Mouse (Mus musculus) cerebellum, postnatal 4 days (tissue): Measurements from ENCODE around the gene Gm5624.
"Not testable (repeated sequence)": the region's sequence is repeated elsewhere in the genome, so short reads cannot be mapped to it uniquely, and the experiment has no call there.

Experiments
- DNase-seq, 2 experiments: peaks; one replicate each; pipeline ENCODE4 v3.0.0; 2022; ENCODE audit warnings: low spot score in 2 of 2, mixed read lengths in 1 of 2

Gene Gm5624

GRCm38 (mm10) chr14:44627737-44628136 lies at the start of gene Gm5624:
TSS of gene Gm5624 (minus strand) at chr14:44627938.
- DNase-seq, result not testable (repeated sequence)

- DNase-seq, result not testable (repeated sequence)
Observed at GRCm38 (mm10) chr14:44591765-44592164, 36.0 kb downstream of the Gm5624 start.

GRCm38 (mm10) chr14:44582853-44583252 lies 44.9 kb downstream of the Gm5624 start, which contains the start of gene Gm8247:
TSS of gene Gm8247 (plus strand) at chr14:44583153.
- not testable (repeated sequence) for DNase-seq

GRCm38 (mm10) chr14:44547961-44548360 lies 79.8 kb downstream of the Gm5624 start:
- DNase-seq, result not testable (repeated sequence)

GRCm38 (mm10) chr14:44517976-44518375 lies 109.8 kb downstream of the Gm5624 start, which contains the start of gene Gm17093:
TSS of gene Gm17093 (plus strand) at chr14:44518276.
- DNase-seq, result not testable (repeated sequence)
